Mouse (Mus musculus): Measurements from ENCODE around the gene Cdr2l.

The Cdr2l gene

DNA sequence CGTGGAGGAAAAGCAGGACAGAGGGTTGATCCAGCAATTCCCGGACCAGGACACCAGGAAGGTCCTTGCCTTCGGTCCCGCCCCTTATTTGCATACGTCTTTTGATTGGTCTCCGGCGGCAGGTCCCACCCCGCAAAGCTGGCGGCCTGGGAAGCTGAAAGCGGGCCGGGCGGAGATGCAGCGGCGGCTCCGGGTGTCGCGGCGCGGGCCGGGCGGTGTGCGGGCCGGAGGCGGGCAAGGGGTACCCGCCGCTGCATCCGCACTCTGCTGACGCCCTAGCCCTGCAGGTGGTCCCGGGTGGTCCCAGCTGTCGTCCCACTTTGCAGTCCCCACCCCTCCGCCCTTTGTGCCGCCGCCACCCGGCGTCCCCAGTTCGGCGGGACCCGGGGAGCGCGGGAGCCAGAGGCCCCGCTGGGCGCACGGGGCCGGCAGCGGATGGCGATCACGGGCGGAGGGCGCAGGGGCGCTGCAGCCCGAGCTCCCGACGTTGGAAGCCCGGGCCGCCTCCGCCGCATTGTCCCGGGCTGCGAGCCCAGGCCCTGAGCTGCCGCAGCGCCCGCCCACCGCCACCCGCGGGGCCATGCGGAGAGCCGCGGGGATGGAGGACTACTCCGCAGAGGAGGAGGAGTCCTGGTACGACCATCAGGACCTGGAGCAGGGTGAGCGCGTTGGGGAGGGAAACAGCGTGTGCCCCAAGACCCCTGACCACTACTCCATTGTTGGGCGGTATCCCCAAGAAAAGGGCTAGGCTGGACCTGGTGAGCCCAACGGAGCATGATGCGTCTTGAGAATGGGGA is at the start of gene Cdr2l:
Cdr2l (plus strand) TSS at position 174 of the 797 bp plus-strand sequence.
- DNase-seq (ENCODE audit: low spot score), result no peak

DNA sequence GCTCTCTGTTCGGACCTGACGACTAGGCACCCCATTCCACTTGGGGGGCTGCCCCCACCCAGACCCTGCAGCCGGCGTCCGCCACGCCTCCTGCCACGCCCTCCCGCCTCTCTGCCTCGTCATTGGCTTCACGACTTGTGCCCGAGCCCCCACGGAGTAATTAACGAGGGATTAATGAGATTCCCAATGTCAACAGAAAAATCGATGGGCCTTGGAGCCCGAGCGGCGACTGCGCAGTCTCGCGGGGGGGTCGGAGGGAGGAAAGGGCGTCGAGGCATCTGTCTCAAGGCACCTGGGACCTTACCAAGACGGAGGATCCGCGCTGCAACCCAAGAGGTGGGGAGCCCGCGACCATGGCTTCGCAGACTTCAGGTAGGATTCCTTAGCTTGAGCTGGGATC is 47.2 kb upstream of the Cdr2l start, which contains the start of gene Otop3:
Otop3 (plus strand) TSS at position 201 of the 400 bp plus-strand sequence.
- DNase-seq (ENCODE audit: low spot score), result no peak

DNA sequence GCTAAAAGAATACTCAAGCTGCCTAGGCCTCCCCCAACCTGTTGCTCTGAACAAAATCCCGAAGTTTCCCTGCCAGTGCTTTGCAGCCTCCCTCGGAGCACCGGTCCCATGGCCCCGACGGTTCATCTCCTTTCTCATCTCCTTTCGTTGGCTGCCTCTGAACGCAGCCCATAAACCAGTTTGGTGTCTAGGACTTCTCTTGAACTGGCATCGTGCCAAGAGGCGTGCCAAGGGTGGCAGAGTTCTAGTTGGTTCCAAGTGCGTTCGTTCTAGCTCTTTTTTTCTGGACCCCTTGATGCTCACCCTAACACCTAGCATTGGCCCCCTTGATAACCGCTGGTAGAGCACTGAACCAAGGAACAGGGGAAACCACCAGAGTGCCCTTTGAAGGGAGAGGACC is 46.5 kb upstream of the Cdr2l start:
- DNase-seq (ENCODE audit: low spot score), result no peak

DNA sequence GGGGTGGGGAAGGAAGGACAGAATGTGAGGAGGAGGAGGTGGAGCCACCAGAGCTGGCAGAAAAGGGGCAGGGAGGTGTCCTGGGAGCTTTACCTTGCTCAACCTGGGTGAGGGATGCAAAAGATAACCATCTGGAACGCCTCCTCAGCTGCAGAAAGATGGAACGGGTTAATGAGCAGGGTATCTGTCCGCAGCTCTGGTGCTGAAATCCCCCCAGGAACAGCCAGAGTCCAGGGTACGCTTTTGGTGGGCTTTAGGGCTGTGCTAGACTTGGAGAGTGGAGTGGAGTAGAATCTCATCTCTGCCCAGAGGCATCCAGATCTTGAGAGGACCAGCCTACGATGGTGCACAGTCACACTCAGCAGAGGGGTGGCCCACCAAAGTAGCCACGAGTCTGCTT is 45.6 kb upstream of the Cdr2l start:
- no peak for DNase-seq (ENCODE audit: low spot score)

DNA sequence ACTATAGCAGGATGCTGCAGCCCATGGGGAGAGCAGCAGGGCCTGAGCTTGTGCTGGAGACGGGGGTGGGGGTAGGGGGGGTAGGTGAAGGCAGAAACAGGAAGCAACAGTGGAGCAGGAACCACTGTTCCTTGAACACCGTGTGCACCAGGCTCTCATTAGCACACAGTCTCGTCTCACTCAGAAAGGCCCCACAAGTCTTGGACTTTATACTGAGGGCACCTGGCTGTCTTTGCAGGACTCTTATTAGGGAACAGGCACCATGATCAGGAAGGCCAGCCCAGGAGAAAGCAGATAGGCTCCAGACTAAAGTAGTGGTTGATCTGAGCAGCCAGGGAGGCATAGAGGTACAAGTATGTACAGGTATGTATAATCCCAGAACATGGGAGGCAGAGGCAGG is 44.4 kb upstream of the Cdr2l start:
- no peak for DNase-seq (ENCODE audit: low spot score)

DNA sequence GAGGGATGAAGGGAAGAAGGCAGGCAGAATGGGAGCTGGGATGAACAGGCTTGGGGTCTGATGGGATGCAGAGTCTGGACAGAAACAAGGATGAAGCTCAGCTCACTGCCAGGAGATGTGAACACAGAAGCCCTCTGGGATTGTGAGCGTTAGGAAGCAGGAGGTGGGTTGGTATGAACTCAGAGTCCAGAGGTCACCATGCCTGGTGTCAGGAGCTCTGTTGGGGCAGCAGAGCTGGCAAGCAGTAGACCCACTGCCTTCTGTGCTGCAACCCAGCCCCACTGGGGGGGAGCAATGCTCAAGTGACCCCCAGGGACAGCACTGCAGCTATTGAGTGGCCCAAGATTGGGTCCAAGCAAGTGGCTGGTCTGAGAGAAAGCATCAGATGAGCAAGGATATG is 43.9 kb upstream of the Cdr2l start:
- DNase-seq (ENCODE audit: low spot score), result no peak

DNA sequence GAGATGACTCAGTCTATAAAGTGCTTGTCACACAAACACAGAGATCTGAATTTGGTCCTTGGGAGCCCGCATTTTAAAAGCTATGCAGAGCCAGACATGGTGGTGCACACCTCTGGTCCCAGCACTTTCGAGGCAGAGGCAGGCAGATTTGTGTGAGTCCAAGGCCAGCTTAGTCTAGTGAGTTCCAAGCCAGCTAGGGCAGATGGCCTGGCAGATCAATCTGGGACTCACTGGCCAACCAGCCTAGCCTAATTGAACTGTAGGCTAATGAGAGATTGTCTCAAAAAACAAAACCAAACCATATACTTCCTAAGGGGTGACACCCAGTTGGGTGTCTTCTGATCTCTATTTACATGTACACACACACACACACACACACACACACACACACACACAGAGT is 40.5 kb upstream of the Cdr2l start:
- no peak for DNase-seq (ENCODE audit: low spot score)

DNA sequence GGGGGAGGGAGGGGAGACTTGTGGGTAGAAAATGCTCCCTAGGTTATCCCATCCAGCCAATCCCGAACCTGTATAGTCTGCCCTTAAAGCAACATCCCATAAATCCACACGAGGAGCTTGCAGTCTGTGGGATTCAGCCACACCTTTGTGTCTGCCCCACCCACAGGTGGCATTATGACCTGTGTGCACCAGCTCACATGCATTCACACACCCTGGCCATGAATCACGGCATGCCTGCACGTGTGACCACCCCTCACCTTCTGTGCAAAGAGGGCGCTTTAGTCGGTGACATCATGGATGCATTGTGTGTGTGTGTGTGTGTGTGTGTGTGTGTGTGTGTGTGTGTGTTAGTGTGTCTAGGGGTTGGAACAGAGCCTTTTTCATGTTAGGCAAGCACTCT is 39.9 kb upstream of the Cdr2l start:
- DNase-seq (ENCODE audit: low spot score), result no peak

DNA sequence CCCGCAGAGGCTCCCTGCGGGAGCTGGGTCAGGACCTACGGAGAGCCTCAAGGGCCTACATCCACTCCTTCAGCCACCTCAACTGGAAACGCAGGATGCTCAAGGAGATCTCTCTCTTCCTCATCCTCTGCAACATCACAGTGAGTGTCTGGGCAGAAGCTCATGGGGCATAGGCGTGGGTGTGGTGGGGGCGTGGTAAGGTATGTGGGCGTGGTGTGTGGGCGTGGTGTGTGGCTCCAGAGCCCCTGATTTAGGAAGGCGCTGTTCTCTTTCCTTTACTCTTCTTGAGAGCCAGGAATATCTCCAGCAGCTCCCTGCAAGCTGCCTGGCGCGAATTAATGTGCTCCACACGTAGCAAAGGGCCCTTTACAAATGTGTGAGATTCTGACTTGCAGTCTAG is 36.7 kb upstream of the Cdr2l start:
- no peak for DNase-seq (ENCODE audit: low spot score)

DNA sequence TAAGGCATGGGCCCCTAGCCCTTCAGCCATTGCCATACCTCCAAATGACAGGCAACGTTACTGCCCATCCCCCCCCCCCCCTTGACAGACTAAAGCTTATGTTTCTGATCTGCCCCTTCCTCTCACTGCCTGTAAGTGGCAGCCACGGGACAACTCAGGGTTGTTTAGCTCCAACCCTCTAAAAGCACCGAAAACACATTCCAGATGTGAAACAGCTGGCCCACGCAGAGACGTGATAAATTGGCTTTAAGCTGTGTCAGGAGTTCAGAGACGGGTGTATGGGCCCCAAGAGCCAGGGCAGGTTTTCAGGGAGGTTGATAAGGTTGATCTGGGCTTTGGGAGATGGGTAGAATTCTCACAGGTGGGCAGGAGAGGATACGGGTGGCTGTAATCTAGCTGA is 36.2 kb upstream of the Cdr2l start:
- DNase-seq (ENCODE audit: low spot score), result no peak

DNA sequence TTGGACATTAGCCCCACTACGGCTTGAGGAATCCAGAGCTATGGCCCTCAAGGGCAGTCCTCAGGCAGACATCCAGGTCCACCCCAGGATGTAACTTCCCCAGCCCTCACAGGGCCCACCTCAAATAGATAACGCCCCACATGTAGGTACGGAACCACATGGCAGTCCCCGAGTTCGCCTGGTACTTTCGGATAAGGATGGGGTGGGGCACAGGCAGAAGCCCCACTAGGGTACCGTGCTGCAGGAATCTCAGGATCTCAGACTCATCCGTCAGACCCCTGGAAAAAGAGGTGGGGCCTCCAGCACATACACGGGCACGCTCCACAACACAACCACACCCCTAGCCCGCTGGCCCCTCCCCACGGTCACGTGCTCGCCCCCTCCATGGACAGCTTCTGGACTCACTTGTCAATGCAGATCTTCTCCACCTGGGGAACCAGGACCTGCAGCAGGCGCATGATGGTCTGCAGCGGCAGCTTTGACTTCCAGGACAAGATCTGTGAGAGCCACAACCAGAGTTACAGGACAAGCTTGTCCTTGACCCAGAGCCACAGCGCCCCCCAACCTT is 33.0 kb upstream of the Cdr2l start:
- no peak for DNase-seq (ENCODE audit: low spot score)

DNA sequence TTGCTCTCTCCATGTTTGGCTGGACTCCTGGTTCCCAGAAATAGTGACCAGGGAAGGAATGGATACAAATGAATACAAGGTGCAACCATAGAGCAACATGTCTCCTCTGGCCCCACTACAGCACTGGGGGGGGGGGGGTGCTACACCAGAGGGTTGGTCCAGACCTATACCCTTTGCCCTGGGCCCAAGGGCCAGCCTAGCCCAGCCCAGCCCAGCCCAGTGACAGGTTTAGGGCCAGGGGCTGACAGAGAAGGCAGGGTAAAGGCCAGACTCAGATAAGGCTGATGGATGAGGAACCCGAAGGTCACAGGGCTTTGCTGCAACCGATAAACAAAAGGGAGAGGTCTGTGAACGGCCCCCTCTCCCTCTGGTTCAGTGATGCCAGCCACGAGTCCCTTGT is 31.7 kb upstream of the Cdr2l start:
- DNase-seq (ENCODE audit: low spot score), result no peak

DNA sequence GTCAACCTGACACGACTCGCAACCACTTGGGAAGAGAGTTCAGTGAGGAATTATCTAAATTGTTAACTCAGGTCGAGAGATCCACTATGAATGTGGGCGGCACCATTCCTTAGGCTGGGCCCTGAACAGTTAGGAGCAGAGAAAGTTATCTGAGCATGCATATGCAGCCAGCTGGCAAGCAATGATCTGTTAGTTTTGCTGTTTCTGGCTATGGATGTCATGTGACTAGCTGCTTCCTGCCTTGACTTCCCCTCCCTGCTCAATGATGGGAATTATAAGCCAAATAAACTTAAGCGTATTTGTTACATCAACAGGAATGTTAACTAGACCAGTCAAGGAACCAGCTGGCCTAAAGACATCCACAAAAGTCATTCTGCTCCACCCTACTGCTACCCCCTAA is 28.3 kb upstream of the Cdr2l start:
- DNase-seq (ENCODE audit: low spot score), result no peak

DNA sequence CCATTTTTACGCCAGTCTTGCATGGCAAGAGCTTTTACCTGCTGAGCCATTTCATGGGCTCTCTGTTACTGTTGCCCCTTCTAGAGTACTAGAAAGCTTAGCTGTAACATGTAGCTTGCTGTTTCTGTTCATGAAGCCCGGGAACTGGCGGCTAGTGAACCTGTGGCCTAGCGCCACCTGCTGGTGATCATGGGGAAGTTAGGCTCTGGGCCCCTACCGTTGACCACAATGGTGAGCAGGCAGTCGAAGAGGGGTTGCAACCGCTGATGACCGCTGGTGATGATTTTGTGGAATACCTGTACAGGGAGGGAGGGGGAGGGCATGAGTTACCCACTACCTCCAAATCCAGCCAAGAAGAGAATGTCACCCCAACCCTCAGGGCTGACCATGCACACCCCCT is 27.5 kb upstream of the Cdr2l start:
- DNase-seq (ENCODE audit: low spot score), result peak; percentile 48

DNA sequence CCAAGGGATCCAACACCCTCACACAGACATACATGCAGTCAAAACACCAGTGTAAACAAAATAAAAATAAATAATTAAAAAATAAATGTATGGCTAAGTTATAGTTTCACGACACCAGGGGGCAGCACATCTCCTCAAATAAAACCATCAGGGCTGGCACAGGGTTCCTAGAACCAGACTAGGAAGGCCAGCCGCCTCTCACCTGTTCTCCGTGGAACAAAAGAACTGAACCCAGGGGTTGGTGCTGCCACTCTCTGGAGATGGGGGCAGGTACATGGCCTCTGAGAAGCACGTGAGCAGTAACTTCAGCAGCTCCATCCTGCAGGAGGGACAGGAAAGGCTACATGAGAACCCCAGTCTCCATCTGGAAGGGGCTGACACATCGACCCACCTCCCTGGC is 23.2 kb upstream of the Cdr2l start:
- peak; percentile 43 for DNase-seq (ENCODE audit: low spot score)

DNA sequence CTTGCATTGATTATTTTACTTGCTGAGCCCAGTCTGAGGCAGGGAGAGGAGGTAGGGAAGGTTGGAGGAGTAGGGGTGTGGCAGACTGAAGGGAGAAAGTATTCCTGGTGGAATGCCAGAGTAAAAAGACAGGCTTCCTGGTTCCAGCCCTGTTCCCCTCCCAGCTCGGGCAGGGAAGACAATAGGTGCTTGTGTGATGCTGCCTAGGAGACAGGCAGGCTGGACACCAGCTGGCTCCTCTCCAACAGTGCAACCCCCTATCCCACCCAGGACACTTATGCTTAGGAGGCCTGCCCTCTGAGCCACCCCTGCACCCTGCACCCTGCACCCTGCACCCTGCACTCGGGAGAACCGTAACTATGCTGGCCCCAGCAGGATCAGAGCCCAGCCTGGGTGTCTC is 22.4 kb upstream of the Cdr2l start:
- no peak for DNase-seq (ENCODE audit: low spot score)

DNA sequence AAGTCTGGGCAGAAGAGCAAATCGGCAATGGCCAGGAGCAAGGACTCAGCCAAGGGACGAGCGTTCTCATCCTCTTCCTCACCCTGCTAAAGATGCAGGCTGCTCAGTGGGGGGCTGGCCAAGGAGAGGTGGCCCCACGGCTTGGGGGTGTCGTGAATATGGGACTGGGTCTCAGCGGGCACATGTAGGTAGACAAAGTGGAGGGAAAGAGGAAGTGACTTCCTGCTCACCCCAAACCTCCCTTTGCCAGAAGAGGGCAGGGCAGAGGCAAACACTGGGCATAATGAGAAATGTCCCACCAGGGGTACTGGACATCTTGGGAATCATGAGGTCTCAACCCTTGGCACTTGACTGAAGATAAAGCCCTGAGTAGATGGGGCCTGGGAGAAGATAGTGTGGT is 22.0 kb upstream of the Cdr2l start:
- DNase-seq (ENCODE audit: low spot score), result no peak

DNA sequence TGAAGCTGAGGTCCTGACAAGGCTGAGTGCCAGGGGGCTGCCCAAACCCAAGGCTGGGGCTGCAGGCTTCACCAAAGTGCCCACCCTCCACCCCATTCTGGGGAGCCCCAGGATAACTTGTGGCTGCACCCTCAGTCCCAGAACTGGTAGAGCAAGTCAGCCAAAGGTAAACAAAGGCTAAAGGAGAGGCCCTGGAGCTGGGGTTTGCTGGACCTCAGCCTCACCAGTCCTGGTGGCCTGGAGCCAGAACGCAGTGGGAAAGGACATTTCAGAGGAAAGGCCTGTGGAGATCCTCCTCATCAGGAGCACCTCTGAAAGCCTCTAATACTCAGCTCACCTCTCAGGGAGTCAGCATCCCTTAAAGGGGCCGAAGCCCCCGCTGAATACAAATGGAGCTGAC is 17.6 kb upstream of the Cdr2l start:
- DNase-seq (ENCODE audit: low spot score), result no peak

DNA sequence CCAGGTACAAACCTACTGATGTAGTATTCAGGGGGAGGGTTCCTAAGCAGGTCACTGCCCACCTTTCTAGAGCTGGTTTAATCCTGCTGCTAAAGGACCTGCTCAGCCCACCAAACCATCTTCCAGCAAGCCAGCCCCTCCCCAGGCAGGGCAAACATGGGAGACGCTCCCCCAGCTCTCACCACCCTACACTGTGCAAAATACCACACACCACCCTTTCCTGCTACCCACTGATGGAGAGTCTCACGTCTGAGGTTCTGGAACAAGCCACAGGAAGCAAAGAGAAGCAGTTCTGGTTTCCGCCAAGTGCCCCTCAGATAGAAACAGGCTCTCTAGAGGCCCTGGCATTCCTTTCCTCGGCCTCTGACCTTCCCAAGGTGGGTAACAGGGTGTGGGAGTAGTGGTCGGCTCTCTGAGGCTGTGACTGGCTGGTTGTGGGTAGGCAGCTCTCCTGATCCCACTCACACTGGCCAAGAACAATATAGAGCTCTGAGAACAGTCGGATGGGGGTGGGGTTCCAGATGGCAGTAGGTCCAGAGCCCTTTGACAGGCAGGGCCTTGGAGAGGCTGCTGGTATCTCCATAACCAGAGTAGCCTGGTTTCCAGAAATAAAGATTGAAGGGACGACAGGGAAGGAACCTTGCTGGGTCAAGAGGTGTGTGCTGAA is 15.5 kb upstream of the Cdr2l start:
- no peak for DNase-seq (ENCODE audit: low spot score)

DNA sequence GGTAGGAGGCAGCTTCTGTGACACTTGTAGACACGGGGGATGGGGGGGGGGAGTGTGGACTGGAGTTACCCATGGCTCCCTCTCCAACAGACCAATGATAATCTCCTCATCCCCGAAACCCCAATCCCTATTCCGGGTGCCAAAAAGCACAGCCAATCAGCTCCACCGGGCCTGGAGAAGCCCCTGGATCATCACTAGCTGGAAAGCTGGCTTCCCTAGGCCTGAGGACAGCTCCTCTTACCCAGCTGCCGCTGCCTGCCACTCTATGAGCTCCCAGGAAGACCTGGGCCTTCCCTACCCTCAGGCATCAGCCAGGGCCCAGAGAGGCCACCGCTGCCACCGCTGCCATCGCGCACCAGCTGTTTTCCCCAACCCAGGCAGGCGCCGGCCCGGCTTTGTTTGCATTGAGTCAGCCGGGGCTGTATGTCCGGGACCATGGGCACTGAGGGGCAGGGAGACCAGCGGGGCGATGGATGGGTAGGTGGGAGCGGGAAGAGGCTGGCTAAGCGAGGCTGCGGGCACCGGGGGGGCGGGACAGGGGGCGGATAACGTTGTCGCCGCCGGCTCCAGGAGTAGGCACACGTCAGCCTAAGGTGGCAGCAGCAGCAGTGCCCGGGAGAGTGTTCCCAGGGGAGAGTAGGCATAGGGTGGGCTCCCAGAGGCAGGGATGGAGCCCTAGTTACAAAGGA is 14.9 kb upstream of the Cdr2l start:
- no peak for DNase-seq (ENCODE audit: low spot score)

DNA sequence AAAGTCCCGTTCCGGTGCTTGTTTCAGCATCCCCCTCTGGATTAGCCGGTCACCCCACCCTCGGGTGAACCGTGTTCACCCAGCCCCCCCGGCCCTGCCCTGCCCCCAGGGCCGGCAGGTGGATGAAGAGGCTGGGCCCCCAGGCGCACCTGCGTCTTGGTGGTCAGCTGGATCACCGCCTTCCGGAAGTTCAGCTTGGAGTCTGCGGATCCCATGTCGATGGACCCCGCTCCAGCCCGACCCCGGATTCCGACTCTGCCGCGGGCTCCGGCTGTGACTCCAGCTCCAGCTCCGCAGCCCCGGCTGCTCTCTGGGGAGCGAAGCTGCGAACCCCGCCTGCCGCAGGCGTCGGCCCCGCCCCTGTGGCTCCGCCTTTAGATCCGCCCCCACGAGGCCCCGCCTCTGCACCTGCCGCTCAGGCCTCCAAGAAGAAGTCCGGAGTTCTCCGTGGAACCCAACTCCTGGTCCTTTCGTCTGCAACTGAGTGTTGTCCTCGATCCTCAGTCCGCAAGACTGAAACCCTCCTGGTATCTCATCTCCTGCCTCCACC is 14.2 kb upstream of the Cdr2l start, which contains the start of gene Hid1:
Hid1 (minus strand) TSS at position 362 of the 550 bp plus-strand sequence.
- peak; percentile 66 for DNase-seq (ENCODE audit: low spot score)

DNA sequence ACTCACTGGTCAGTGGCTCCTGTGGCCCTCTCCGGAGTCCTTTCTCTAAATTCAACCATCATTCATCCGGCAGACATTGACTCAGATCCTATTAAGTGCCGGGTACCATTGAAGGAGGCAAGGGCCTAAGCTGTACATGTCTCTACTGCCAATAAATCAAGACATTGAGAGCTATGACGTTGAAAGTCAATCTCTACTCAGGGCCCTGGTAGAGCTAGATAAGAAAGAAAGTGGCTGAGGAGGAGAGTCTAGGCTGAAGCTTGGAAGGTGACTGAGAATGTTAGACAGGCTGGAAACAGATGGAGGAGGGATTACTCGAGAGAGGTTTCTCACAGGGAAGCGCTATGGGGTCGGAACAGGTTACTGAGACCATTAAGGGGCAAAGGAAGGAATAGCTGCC is 11.3 kb upstream of the Cdr2l start:
- DNase-seq (ENCODE audit: low spot score), result no peak
